Mouse (Mus musculus) adrenal gland, adult 2 months (tissue): ENCODE data around the gene Eif3f. TPM values are rescaled to one million over a fixed set of nuclear protein-coding genes. Genes with fewer than 3 reads are reported as not detected.

Experiments
- DNase-seq: peaks from one replicate; pipeline ENCODE4 v3.0.0; 2021
- polyA plus RNA-seq: library from polyadenylated mRNA; depleted of rRNA; stranded (reverse); fragments of >200 nt; gene quantifications from 2 replicates; pipeline ENCODE4 v1.2.3, GENCODE M21; 2012; rRNA removed
- total RNA-seq, 2 experiments: library from RNA; stranded (reverse); gene quantifications; 2 replicates each; pipeline ENCODE4 v1.2.3; 2021

The Eif3f gene
- total and polyA plus RNA-seq, 3 experiments = 118 to 634 (median 158) TPM

DNA sequence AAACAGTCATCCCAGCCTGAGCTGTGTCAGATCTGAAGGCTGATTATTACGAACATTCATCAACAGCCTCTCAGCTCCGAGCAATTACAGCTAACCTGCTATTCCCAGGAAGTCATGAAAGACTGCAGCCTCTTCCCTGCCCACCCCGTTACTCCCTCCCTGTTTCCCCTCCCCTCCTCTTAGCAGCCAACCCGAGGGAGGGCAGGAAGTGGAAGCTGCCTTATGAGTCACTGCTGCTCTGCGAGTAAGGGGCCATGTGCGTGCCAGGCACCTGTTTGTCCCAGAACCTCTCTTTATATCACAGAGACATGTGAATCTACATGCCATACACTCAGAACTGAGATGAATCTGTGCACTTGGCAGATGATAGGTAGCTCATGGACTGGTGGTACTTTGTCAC is 34.0 kb downstream of the Eif3f start:
- peak; percentile 60 for DNase-seq

DNA sequence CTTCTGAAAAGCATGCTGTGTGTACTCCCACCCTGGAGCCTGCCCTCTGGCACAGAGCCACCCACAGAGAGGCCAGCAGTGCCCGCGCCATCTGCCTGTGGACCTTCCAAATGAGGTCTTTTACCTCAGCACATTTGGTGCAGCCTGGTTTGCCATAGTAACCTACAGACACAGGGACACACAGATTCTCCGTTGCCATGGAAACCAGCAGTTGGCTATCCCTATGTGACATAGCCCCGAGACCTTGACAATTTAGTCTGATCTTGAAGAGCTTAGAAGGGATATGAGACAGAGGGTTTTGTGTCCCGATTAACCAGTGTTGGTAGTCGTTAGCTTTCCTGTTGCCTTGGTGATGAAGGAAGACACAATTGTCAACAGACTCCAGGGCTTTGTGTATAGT is 38.1 kb downstream of the Eif3f start:
- DNase-seq = peak; percentile 48

DNA sequence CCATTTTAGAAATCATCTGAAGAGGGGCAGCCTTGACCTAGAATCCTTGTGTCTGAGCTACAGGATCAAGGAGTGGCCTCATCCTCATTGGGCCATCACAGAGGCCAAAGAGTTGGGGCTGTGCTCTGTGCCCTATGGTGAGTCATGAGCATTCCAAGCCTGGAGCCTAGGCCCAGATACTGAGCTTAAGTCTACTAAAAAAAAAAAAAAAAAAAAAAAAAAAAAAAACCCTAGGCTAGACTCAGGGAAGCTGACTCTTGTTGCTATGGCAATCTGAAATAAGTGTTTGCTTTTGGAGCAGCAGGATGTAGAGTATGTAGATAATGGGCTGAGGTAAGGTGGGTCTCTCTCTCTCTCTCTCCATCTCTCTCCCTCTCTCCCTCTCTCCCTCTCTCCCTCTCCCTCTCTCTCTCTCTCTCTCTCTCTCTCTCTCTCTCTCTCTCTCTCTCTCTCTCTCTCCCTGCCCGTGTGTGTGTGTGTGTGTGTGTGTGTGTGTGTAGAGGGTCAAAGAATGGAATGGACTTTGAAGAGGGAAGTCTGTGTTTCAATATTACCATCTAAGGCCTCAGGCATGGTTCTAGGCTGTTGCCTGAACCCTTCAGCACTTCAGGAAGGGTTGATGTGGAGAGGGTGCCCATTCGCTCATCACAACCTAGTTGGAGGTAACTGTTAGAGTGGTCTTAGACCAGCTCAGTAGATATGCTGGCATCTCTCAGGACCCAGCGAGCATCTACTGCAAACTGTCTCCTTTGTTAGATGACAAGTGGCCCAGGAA is 51.9 kb downstream of the Eif3f start:
- DNase-seq = peak; percentile 50

DNA sequence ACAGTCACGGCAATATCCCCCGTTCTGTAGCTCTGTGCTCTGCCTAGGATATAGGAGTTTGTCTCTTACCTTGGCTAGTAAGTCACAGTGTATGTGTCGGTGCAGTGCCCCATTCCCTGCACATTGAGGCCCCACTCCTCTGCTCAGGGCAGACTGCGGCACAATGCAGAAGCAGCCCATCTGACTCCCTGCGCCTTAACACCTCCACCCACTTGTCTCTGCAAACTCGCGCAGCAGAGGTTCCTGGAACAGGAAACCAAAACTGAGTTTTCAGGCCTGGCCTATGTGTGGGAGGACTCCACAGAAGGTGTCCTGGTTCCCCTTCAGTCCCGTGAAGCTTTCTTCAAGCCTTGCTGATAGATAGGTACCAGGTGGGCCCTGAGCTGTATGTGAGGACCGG is 57.0 kb downstream of the Eif3f start:
- no peak for DNase-seq

Other genes with a start within 250 kb of the Eif3f start
- not detected for gene Olfr512, start 221.1 kb upstream of the Eif3f start, total RNA-seq
- not detected in 2 replicates for gene Olfr512, start 221.1 kb upstream of the Eif3f start, polyA plus RNA-seq
- gene Olfr513, start 183.4 kb upstream of the Eif3f start, total RNA-seq = not detected
- gene Olfr513, start 183.4 kb upstream of the Eif3f start, polyA plus RNA-seq = not detected in 2 replicates
- not detected for gene Olfr514, start 108.4 kb upstream of the Eif3f start, total RNA-seq
- not detected in 2 replicates for gene Olfr514, start 108.4 kb upstream of the Eif3f start, polyA plus RNA-seq
- gene Olfr516, start 83.9 kb upstream of the Eif3f start, total RNA-seq = not detected
- not detected in 2 replicates for gene Olfr516, start 83.9 kb upstream of the Eif3f start, polyA plus RNA-seq
- gene Olfr517, start 62.0 kb upstream of the Eif3f start, total RNA-seq = not detected
- not detected in 2 replicates for gene Olfr517, start 62.0 kb upstream of the Eif3f start, polyA plus RNA-seq
- not detected for gene Olfr518, start 49.4 kb upstream of the Eif3f start, total RNA-seq
- not detected in 2 replicates for gene Olfr518, start 49.4 kb upstream of the Eif3f start, polyA plus RNA-seq
- not detected for gene Olfr519, start 40.0 kb upstream of the Eif3f start, total RNA-seq
- gene Olfr519, start 40.0 kb upstream of the Eif3f start, polyA plus RNA-seq = not detected in 2 replicates
- gene Nlrp10, start 4.2 kb upstream of the Eif3f start, total RNA-seq = under 1 TPM; 0.17 to 0.61 TPM
- gene Nlrp10, start 4.2 kb upstream of the Eif3f start, polyA plus RNA-seq = 0.02 TPM in 2 replicates
- 10 to 100 TPM; 25.9 to 41.5 TPM for gene Tub, start 15.9 kb downstream of the Eif3f start, total RNA-seq
- 13.1 and 26.2 TPM in 2 replicates for gene Tub, start 15.9 kb downstream of the Eif3f start, polyA plus RNA-seq
- gene Ric3, start 148.9 kb downstream of the Eif3f start, total RNA-seq = 10 to 100 TPM; 39.6 to 63.7 TPM
- 98.5 and 106 TPM in 2 replicates for gene Ric3, start 148.9 kb downstream of the Eif3f start, polyA plus RNA-seq
- 1 to 10 TPM; 4.9 to 9.0 TPM for gene Lmo1, start 240.8 kb downstream of the Eif3f start, total RNA-seq
- 12.1 and 29.5 TPM in 2 replicates for gene Lmo1, start 240.8 kb downstream of the Eif3f start, polyA plus RNA-seq